Comparison of ENCODE assay signal across 26 mouse cellular contexts in the genomic region with DNA sequence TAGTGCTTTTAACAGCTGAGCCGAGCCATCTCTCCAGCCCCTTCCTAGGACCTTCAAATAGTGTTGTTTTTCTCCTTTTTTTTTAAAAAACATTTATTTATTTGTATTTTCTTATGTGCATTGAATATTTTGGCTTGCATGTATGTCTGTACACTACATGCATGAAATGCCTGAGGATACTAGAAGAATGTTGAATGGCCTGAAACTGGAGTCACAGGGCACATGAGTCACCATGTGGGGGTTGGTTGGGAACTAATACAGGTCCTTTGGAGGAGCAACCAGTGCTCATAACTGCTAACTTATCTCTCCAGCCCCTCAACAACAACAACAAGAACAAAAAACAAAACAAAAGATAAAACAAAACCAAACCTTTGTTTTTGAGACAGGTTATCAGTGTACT. TPM values are rescaled to one million over a fixed set of nuclear protein-coding genes. Genes with fewer than 3 reads are reported as not detected.
DNase-seq lines count a peak whose midpoint lies in the region; TF ChIP-seq lines count a peak whose summit lies in the region.
"Had no signal": no experiment of that assay in that cellular context is flagged by ENCODE, and none has a peak within 500 bp of the region (broad histone marks: within the 10 kb centered on the region; RNA-seq: fewer than 3 reads in every experiment).

No protein-coding gene starts in this region.

- H3K27me3 ChIP-seq in C2C12 (ENCODE audit: control insufficient read depth, insufficient read depth, insufficient read length) (peaks cover 6% of the 10 kb centered on the region), myocyte (ENCODE audit: control insufficient read depth, insufficient read depth, insufficient read length) (peaks cover 14% of the 10 kb centered on the region)
- H3K27me3 ChIP-seq: hindbrain, embryonic 15.5 days; intestine, embryonic 15.5 days; midbrain, embryonic 15.5 days; neural tube, embryonic 13.5 days had no signal

- DNase-seq in adrenal gland, adult (ENCODE audit: inconsistent age in 2 of 2, low spot score in 1 of 2), result peak; percentile 43 to 52
- DNase-seq in adrenal gland, postnatal 4 days (ENCODE audit: low spot score in 2 of 2), result no peak
- DNase-seq in NIH3T3 (ENCODE audit: low read depth), result peak; percentile 88
- DNase-seq in urinary bladder, adult 18-20 months (ENCODE audit: low spot score in 2 of 2), result no peak
- DNase-seq in left cerebral cortex, adult 2 months (ENCODE audit: extremely low spot score in 1 of 2, low spot score in 2 of 2), result no peak
- DNase-seq: adrenal gland, postnatal 14 days; B cell, adult 2 months; cerebellum, adult 11 months; cerebellum, postnatal 36 days; embryo, embryonic 11 days; gastrocnemius, postnatal 10 days; kidney, adult 9 months; kidney, postnatal 25 days; liver, embryonic 13.5 days; lung, embryonic 14.5 days; retina, postnatal 1 day had no signal

- intact Hi-C loops in left cerebral cortex, adult 2 months (cut with DNase I), result loop anchor here (10.0 kb wide), 1 partner anchor 218 kb away; no protein-coding TSS in a partner anchor

- peaks cover 18% of the 10 kb centered on the region for H3K36me3 ChIP-seq in C2C12 (ENCODE audit: control insufficient read depth, insufficient read depth)
- peaks cover 12% of the 10 kb centered on the region for H3K36me3 ChIP-seq in myocyte (ENCODE audit: control insufficient read depth, insufficient read depth)
- H3K36me3 ChIP-seq: midbrain, embryonic 15.5 days had no signal

- TF ChIP-seq CTCF in C2C12 (IDR thresholded peaks at IDR 0.05; ENCODE audit: control insufficient read depth, insufficient read depth, insufficient read length), result no peak
- TF ChIP-seq CTCF in left cerebral cortex, adult 2 months (IDR thresholded peaks at IDR 0.05), result no peak

- H3ac ChIP-seq in C2C12 (ENCODE audit: control insufficient read depth, insufficient read length, low read depth) (no peak overlapping the region), myocyte (ENCODE audit: control insufficient read depth, insufficient read length) (no peak overlapping the region)

- TF ChIP-seq POLR2A in myocyte (IDR thresholded peaks at IDR 0.05; ENCODE audit: insufficient read length, low read depth), result no peak

- no peak overlapping the region for H3K4me3 ChIP-seq in C2C12 (ENCODE audit: insufficient read depth, poor library complexity, severe bottlenecking)
- no peak overlapping the region for H3K4me3 ChIP-seq in myocyte
- no peak overlapping the region for H3K4me3 ChIP-seq in left cerebral cortex, adult 2 months
- H3K4me3 ChIP-seq: heart, embryonic 10.5 days had no signal

- peak overlapping the region; percentile 32 for H3K4me2 ChIP-seq in myocyte (ENCODE audit: low read depth)

- H3K79me3 ChIP-seq in C2C12 (ENCODE audit: low read depth), result peaks cover 20% of the 10 kb centered on the region

- no peak overlapping the region for H3K27ac ChIP-seq in left cerebral cortex, adult 2 months
- H3K27ac ChIP-seq: embryonic facial prominence, embryonic 13.5 days; heart, embryonic 10.5 days; intestine, embryonic 15.5 days; neural tube, embryonic 13.5 days had no signal

- H3K79me2 ChIP-seq in C2C12 (ENCODE audit: control insufficient read depth, insufficient read depth) (peaks cover 32% of the 10 kb centered on the region), myocyte (ENCODE audit: control insufficient read depth, insufficient read depth) (peaks cover 21% of the 10 kb centered on the region)

TF ChIP-seq in C2C12, 6 proteins besides CTCF, POLR2A, EP300 and RAD21:
- TF ChIP-seq FOSL1 (IDR thresholded peaks at IDR 0.05; ENCODE audit: insufficient read depth, low read length, poor library complexity, severe bottlenecking), result peak; percentile 9
- peak; percentile 38 for TF ChIP-seq MAX (IDR thresholded peaks at IDR 0.05)
- no peak for TF ChIP-seq CEBPB (IDR thresholded peaks at IDR 0.05; ENCODE audit: low read depth)
- TF ChIP-seq USF1 (IDR thresholded peaks at IDR 0.05; ENCODE audit: low read depth), result peak; percentile 96
- TF ChIP-seq MYOD1 (IDR thresholded peaks at IDR 0.05; ENCODE audit: control insufficient read depth, insufficient read length, low read depth), result no peak
- TF ChIP-seq MYOG (IDR thresholded peaks at IDR 0.05; ENCODE audit: control insufficient read depth, extremely low read depth, insufficient read length), result no peak

TF ChIP-seq in myocyte, 11 proteins besides CTCF, POLR2A, EP300 and RAD21:
- TF ChIP-seq USF1 (IDR thresholded peaks at IDR 0.05; ENCODE audit: low read depth) (peak; percentile 95), E2F4 (IDR thresholded peaks at IDR 0.05; ENCODE audit: insufficient read depth) (no peak)

RNA-seq across cellular contexts. Expression of gene Clk2, which starts 1.5 kb away (rescaled TPM):
- total RNA-seq in adrenal gland, postnatal 4 days (2021), result 100 to 1,000 TPM; 103 TPM
- 14.5 TPM for polyA plus RNA-seq in C2C12 (2012; fragmentation: generic; extraction: Trizol)
- 22.2 TPM for polyA plus RNA-seq in myocyte (2012; fragmentation: generic; extraction: Trizol)
- total RNA-seq in left cerebral cortex, adult 2 months (2021), result 10 to 100 TPM; 45.6 to 46.3 TPM

RNA-seq across cellular contexts. Expression of gene Hcn3, which starts 3.1 kb away (rescaled TPM):
- 10 to 100 TPM; 15.0 to 17.8 TPM for total RNA-seq in adrenal gland, postnatal 4 days (2021)
- polyA plus RNA-seq in C2C12 (2012; fragmentation: generic; extraction: Trizol) (0.15 TPM), myocyte (2012; fragmentation: generic; extraction: Trizol) (0.10 TPM)
- total RNA-seq in left cerebral cortex, adult 2 months (2021), result 10 to 100 TPM; 14.9 to 20.9 TPM

RNA-seq across cellular contexts. Expression of gene Scamp3, which starts 14.2 kb away (rescaled TPM):
- total RNA-seq in adrenal gland, postnatal 4 days (2021), result 100 to 1,000 TPM; 114 to 122 TPM
- polyA plus RNA-seq in C2C12 (2012; fragmentation: generic; extraction: Trizol), result 139 TPM
- polyA plus RNA-seq in myocyte (2012; fragmentation: generic; extraction: Trizol), result 127 TPM
- total RNA-seq in left cerebral cortex, adult 2 months (2021), result 10 to 100 TPM; 64.0 to 64.7 TPM

RNA-seq across cellular contexts. Expression of gene Fam189b, which starts 19.8 kb away (rescaled TPM):
- 10 to 100 TPM; 27.2 to 34.1 TPM for total RNA-seq in adrenal gland, postnatal 4 days (2021)
- 27.4 TPM for polyA plus RNA-seq in C2C12 (2012; fragmentation: generic; extraction: Trizol)
- 15.0 TPM for polyA plus RNA-seq in myocyte (2012; fragmentation: generic; extraction: Trizol)
- 10 to 100 TPM; 56.9 to 60.4 TPM for total RNA-seq in left cerebral cortex, adult 2 months (2021)

RNA-seq across cellular contexts. Expression of gene Pklr, which starts 27.2 kb away (rescaled TPM):
- 10 to 100 TPM; 11.2 to 24.5 TPM for total RNA-seq in adrenal gland, postnatal 4 days (2021)
- polyA plus RNA-seq in C2C12 (2012; fragmentation: generic; extraction: Trizol) (not detected), myocyte (2012; fragmentation: generic; extraction: Trizol) (not detected)
- total RNA-seq in left cerebral cortex, adult 2 months (2021), result not detected
- total RNA-seq: left cerebral cortex, postnatal 36 days had no signal
- polyA plus RNA-seq: embryonic facial prominence, embryonic 13.5 days; testis, adult 2 months had no signal

Comparison
In these comparisons a context has a peak if more than half of its experiments do, and no peak if none do; other contexts are left out.
1. DNase-seq: peak in adrenal gland, adult (2 of 2) and NIH3T3 (single experiment); none in adrenal gland, postnatal 4 days (0 of 2), urinary bladder, adult 18-20 months (0 of 2) and left cerebral cortex, adult 2 months (0 of 2).